Mouse (Mus musculus): ENCODE measurements around the gene 2610528J11Rik.
A peak's percentile ranks its signal among the peaks of the same experiment; 100 is the strongest.
"Not testable (repeated sequence)": the region's sequence is repeated elsewhere in the genome, so short reads cannot be mapped to it uniquely, and the experiment has no call there.

Gene 2610528J11Rik

GRCm38 (mm10) chr4:118526408-118527334 is at the start of gene 2610528J11Rik:
TSS of gene 2610528J11Rik (plus strand) at chr4:118526999.
- peak; percentile 21 for DNase-seq

GRCm38 (mm10) chr4:118489717-118490132 is 37.1 kb upstream of the 2610528J11Rik start, which contains the start of gene Tie1:
TSS of gene Tie1 (minus strand) at chr4:118490061.
- DNase-seq: peak; percentile 37

GRCm38 (mm10) chr4:118490461-118490860 is 36.3 kb upstream of the 2610528J11Rik start:
- no peak for DNase-seq

GRCm38 (mm10) chr4:118500171-118500724 is 26.6 kb upstream of the 2610528J11Rik start:
- no peak for DNase-seq

GRCm38 (mm10) chr4:118500792-118501191 is 26.0 kb upstream of the 2610528J11Rik start:
- no peak for DNase-seq

GRCm38 (mm10) chr4:118505551-118505950 is 21.2 kb upstream of the 2610528J11Rik start:
- DNase-seq: no peak

GRCm38 (mm10) chr4:118507171-118507570 is 19.6 kb upstream of the 2610528J11Rik start:
- not testable (repeated sequence) for DNase-seq

GRCm38 (mm10) chr4:118509050-118509449 is 17.7 kb upstream of the 2610528J11Rik start:
- no peak for DNase-seq

GRCm38 (mm10) chr4:118516699-118517496 is 9.9 kb upstream of the 2610528J11Rik start:
- peak; percentile 16 for DNase-seq

- DNase-seq: no peak
These were observed 9.2 kb upstream of the 2610528J11Rik start for GRCm38 (mm10) chr4:118517497-118518146.

- DNase-seq: no peak
These were observed 8.6 kb upstream of the 2610528J11Rik start for GRCm38 (mm10) chr4:118518208-118518607.

GRCm38 (mm10) chr4:118522248-118522647 is 4.6 kb upstream of the 2610528J11Rik start:
- DNase-seq: no peak

- DNase-seq: no peak
These were observed 2.8 kb upstream of the 2610528J11Rik start for GRCm38 (mm10) chr4:118523976-118524375.

- DNase-seq: no peak
These were observed 1.0 kb upstream of the 2610528J11Rik start for GRCm38 (mm10) chr4:118525779-118526178.

GRCm38 (mm10) chr4:118527335-118527681 is 509 bp downstream of the 2610528J11Rik start:
- no peak for DNase-seq

- no peak for DNase-seq
These were observed 921 bp downstream of the 2610528J11Rik start for GRCm38 (mm10) chr4:118527720-118528119.

GRCm38 (mm10) chr4:118532663-118533062 is 5.9 kb downstream of the 2610528J11Rik start:
- no peak for DNase-seq

GRCm38 (mm10) chr4:118533156-118533555 is 6.4 kb downstream of the 2610528J11Rik start:
- no peak for DNase-seq

- no peak for DNase-seq
These were observed 6.8 kb downstream of the 2610528J11Rik start for GRCm38 (mm10) chr4:118533605-118534004.

- DNase-seq: no peak
These were observed 8.8 kb downstream of the 2610528J11Rik start for GRCm38 (mm10) chr4:118535610-118536009.

- DNase-seq: no peak
These were observed 11.0 kb downstream of the 2610528J11Rik start for GRCm38 (mm10) chr4:118537801-118538200.

GRCm38 (mm10) chr4:118539904-118540303 is 13.1 kb downstream of the 2610528J11Rik start:
- DNase-seq: no peak

Data from liver (tissue).